Mouse (Mus musculus) neural tube, embryonic 14.5 days (tissue): ENCODE measurements around the gene Ppp1r9b. TPM values are rescaled to one million over a fixed set of nuclear protein-coding genes. Genes with fewer than 3 reads are reported as not detected.

Experiments
- ATAC-seq: fragments of 200-750 bp; cut with Nextera tagmentation; 2 replicates; pipeline ENCODE4 v1.8.0; 2017; ENCODE audit warnings: low read depth, mild to moderate bottlenecking, moderate TSS enrichment, moderate library complexity
- H3K27ac ChIP-seq: fragments of 300-500 bp; sonication (generic); 2 replicates; pipeline ENCODE4 v1.5.1; 2014; ENCODE audit warnings: low read depth, mild to moderate bottlenecking, control low read depth, low read length, moderate library complexity, mixed read lengths
- H3K27me3 ChIP-seq: fragments of 300-500 bp; sonication (generic); 2 replicates; pipeline ENCODE4 v1.6.1; 2014; ENCODE audit warnings: low read length; ENCODE audit not compliant: control insufficient read depth, insufficient read depth
- H3K36me3 ChIP-seq: fragments of 300-500 bp; sonication (generic); 2 replicates; pipeline ENCODE4 v1.6.1; 2014; ENCODE audit warnings: low read length, mixed read lengths; ENCODE audit not compliant: control insufficient read depth, insufficient read depth
- H3K4me1 ChIP-seq: fragments of 300-500 bp; sonication (generic); 2 replicates; pipeline ENCODE4 v1.6.1; 2014; ENCODE audit warnings: low read length; ENCODE audit not compliant: control insufficient read depth, insufficient read depth
- H3K4me2 ChIP-seq: fragments of 300-500 bp; sonication (generic); 2 replicates; pipeline ENCODE4 v1.6.1; 2014; ENCODE audit warnings: mild to moderate bottlenecking, low read depth, low read length, control low read depth
- H3K4me3 ChIP-seq: fragments of 300-500 bp; sonication (generic); 2 replicates; pipeline ENCODE4 v1.5.1; 2014; ENCODE audit warnings: low read depth, low read length, control low read depth, mixed read lengths
- H3K9ac ChIP-seq: fragments of 300-500 bp; sonication (generic); replicated peaks from 2 replicates; pipeline ENCODE4 v1.6.1; 2014; ENCODE audit warnings: low read depth, mild to moderate bottlenecking, control low read depth, low read length, mixed read lengths
- H3K9me3 ChIP-seq: fragments of 300-500 bp; sonication (generic); 2 replicates; pipeline ENCODE4 v1.6.1; 2016; ENCODE audit warnings: low read length; ENCODE audit not compliant: control insufficient read depth
- WGBS: fragments of 180-500 bp; shearing (Covaris S2); extraction: QIAGEN DNeasy Blood & Tissue Kit; methylation state at CpG from one replicate; pipeline ENCODE4 v1.1.7; 2014; 5-methylcytosine and 5-hydroxymethylcytosine counted together
- polyA plus RNA-seq: library from polyadenylated mRNA; unstranded; fragments of >200 nt; fragmentation: Nextera tagmentation; extraction: Ambion mirVana; gene quantifications from 2 replicates; pipeline ENCODE4 v1.2.1, GENCODE M21; 2014

Ppp1r9b gene
- polyA plus RNA-seq, 1 experiment from 2014 or later = 29.8 TPM

GRCm38 (mm10) chr11:95000548-95000947, 9.7 kb downstream of the Ppp1r9b start:
- H3K4me3 ChIP-seq = no peak overlapping the region
- peaks cover 23% of the 10 kb centered on the region for H3K4me1 ChIP-seq
- peak; percentile 1; the same call in 1 of the 2 replicates for ATAC-seq
- peaks cover 59% of the 10 kb centered on the region for H3K36me3 ChIP-seq
- H3K27me3 ChIP-seq = no peaks in the 10 kb centered on the region
- no peaks in the 10 kb centered on the region for H3K9me3 ChIP-seq
- H3K9ac ChIP-seq = no peak overlapping the region
- 45% methylated on average over 4 of the region's 4 CpGs for WGBS
- H3K27ac ChIP-seq = 0 out of 2 replicates have a peak overlapping the region, but pooled peaks have one; percentile 55
- H3K4me2 ChIP-seq = peak overlapping the region; percentile 0; the same call in 1 of the 2 replicates

GRCm38 (mm10) chr11:95001058-95001457, 10.2 kb downstream of the Ppp1r9b start:
- H3K9ac ChIP-seq = no peak overlapping the region
- H3K4me2 ChIP-seq = no peak overlapping the region
- H3K36me3 ChIP-seq = peaks cover 62% of the 10 kb centered on the region
- no peaks in the 10 kb centered on the region for H3K27me3 ChIP-seq
- peak overlapping the region; percentile 55; the same call in 1 of the 2 replicates for H3K27ac ChIP-seq
- peak; percentile 59 for ATAC-seq
- no peaks in the 10 kb centered on the region for H3K9me3 ChIP-seq
- H3K4me1 ChIP-seq = peaks cover 18% of the 10 kb centered on the region
- 2% methylated on average over 8 of the region's 8 CpGs for WGBS
- H3K4me3 ChIP-seq = no peak overlapping the region

GRCm38 (mm10) chr11:95001584-95002347, 10.9 kb downstream of the Ppp1r9b start:
- no peak overlapping the region for H3K4me2 ChIP-seq
- H3K4me1 ChIP-seq = peaks cover 18% of the 10 kb centered on the region
- H3K9ac ChIP-seq = no peak overlapping the region
- no peak for ATAC-seq
- no peak overlapping the region for H3K27ac ChIP-seq
- H3K36me3 ChIP-seq = peaks cover 59% of the 10 kb centered on the region
- 86% methylated on average over 21 of the region's 21 CpGs for WGBS
- H3K9me3 ChIP-seq = no peaks in the 10 kb centered on the region
- H3K4me3 ChIP-seq = no peak overlapping the region
- no peaks in the 10 kb centered on the region for H3K27me3 ChIP-seq

GRCm38 (mm10) chr11:95002705-95003104, 11.9 kb downstream of the Ppp1r9b start:
- peaks cover 56% of the 10 kb centered on the region for H3K36me3 ChIP-seq
- H3K4me3 ChIP-seq = no peak overlapping the region
- H3K27ac ChIP-seq = no peak overlapping the region
- H3K9me3 ChIP-seq = no peaks in the 10 kb centered on the region
- peaks cover 18% of the 10 kb centered on the region for H3K4me1 ChIP-seq
- H3K27me3 ChIP-seq = no peaks in the 10 kb centered on the region
- no peak overlapping the region for H3K9ac ChIP-seq
- no peak for ATAC-seq
- WGBS = 98% methylated on average over 8 of the region's 8 CpGs
- H3K4me2 ChIP-seq = no peak overlapping the region

- WGBS = 85% methylated on average over 12 of the region's 12 CpGs
- no peak overlapping the region for H3K4me2 ChIP-seq
- no peaks in the 10 kb centered on the region for H3K27me3 ChIP-seq
- H3K9ac ChIP-seq = no peak overlapping the region
- H3K4me3 ChIP-seq = no peak overlapping the region
- peaks cover 52% of the 10 kb centered on the region for H3K36me3 ChIP-seq
- no peak for ATAC-seq
- no peaks in the 10 kb centered on the region for H3K9me3 ChIP-seq
- no peak overlapping the region for H3K27ac ChIP-seq
- peaks cover 22% of the 10 kb centered on the region for H3K4me1 ChIP-seq
These were observed 13.5 kb downstream of the Ppp1r9b start for GRCm38 (mm10) chr11:95004136-95004936.

GRCm38 (mm10) chr11:95004937-95005198, 14.0 kb downstream of the Ppp1r9b start:
- 61% methylated on average over 6 of the region's 6 CpGs for WGBS
- H3K36me3 ChIP-seq = peaks cover 47% of the 10 kb centered on the region
- H3K27ac ChIP-seq = no peak overlapping the region
- ATAC-seq = no peak
- H3K4me2 ChIP-seq = no peak overlapping the region
- no peaks in the 10 kb centered on the region for H3K27me3 ChIP-seq
- H3K4me3 ChIP-seq = no peak overlapping the region
- no peaks in the 10 kb centered on the region for H3K9me3 ChIP-seq
- H3K9ac ChIP-seq = no peak overlapping the region
- H3K4me1 ChIP-seq = peaks cover 22% of the 10 kb centered on the region

GRCm38 (mm10) chr11:95006038-95006437, 15.2 kb downstream of the Ppp1r9b start:
- Histone ChIP-seq H3K9me3 (no peaks in the 10 kb centered on the region), H3K36me3 (peaks cover 35% of the 10 kb centered on the region), H3K4me3 (peak overlapping the region; percentile 19; the same call in 1 of the 2 replicates), H3K27ac (peak overlapping the region; percentile 69), H3K9ac (0 out of 2 replicates have a peak overlapping the region, but pooled peaks have one; percentile 32), H3K27me3 (no peaks in the 10 kb centered on the region), H3K4me1 (peaks cover 16% of the 10 kb centered on the region), H3K4me2 (peak overlapping the region; percentile 53)
- ATAC-seq = no peak
- 46% methylated on average over 4 of the region's 4 CpGs for WGBS

- Histone ChIP-seq H3K36me3 (peaks cover 31% of the 10 kb centered on the region), H3K4me2 (peak overlapping the region; percentile 53), H3K4me3 (peak overlapping the region; percentile 19), H3K27me3 (no peaks in the 10 kb centered on the region), H3K27ac (peak overlapping the region; percentile 69), H3K9ac (peak overlapping the region; percentile 48; the same call in 1 of the 2 replicates), H3K9me3 (no peaks in the 10 kb centered on the region), H3K4me1 (peaks cover 17% of the 10 kb centered on the region)
- WGBS = 2% methylated on average over 27 of the region's 27 CpGs
- peak; percentile 69 for ATAC-seq
These were observed 15.8 kb downstream of the Ppp1r9b start for GRCm38 (mm10) chr11:95006525-95007219.
